Mouse (Mus musculus) cerebellum, adult (tissue): ENCODE data around the gene Avp.
A peak's percentile ranks its signal among the peaks of the same experiment; 100 is the strongest.

ENCODE experiments used
- ATAC-seq: cut with Nextera tagmentation; 2 replicates; pipeline ENCODE4 v1.9.2; 2017; ENCODE audit warnings: mild to moderate bottlenecking, moderate library complexity, mixed read lengths; ENCODE audit not compliant: insufficient number of reproducible peaks, low FRiP score, low TSS enrichment

Avp gene

GRCm38 (mm10) chr2:130575873-130576272 is 6.5 kb downstream of the Avp start, which contains the start of gene Oxt:
Gene Oxt (plus strand): TSS chr2:130576173.
- ATAC-seq, result no peak

DNA sequence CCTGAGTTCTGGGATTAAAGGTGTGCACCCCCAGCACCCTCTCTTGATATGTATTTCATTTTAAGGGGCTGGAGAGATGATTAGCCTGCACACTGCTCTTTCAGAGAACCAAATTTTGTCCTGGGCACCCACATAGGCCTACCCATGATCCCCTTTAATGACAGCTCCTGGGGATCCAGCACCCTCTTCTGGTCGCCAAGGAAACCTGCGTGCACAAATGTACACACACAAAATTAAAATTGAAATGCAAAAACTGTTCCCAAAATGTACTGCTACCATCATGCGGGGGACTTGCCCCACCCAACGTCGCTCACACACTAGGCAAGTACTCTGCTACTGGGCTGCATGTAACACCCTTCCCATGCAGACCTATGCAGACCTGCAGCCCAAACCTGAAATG is 7.4 kb downstream of the Avp start:
- no peak for ATAC-seq

GRCm38 (mm10) chr2:130569926-130570325 is 12.4 kb downstream of the Avp start:
- no peak for ATAC-seq

DNA sequence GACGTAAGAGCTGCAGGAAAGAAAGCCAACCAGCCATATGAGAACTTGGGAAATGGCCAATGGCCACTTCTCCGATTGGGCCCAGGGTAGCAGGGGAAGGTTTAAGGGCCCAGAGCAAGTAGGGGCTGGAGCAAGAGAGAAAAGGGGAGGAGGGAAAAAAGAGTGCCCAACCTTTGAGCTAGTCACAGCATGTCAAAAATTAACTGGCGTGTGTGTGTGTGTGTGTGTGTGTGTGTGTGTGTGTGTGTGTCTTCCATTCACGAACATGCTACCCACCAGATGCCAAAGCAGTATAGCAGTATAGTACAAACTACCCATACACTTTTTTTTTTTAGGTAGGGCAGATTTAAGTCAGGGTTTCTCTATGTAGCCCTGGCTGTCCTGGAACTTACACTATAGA is 13.4 kb downstream of the Avp start:
- no peak for ATAC-seq

DNA sequence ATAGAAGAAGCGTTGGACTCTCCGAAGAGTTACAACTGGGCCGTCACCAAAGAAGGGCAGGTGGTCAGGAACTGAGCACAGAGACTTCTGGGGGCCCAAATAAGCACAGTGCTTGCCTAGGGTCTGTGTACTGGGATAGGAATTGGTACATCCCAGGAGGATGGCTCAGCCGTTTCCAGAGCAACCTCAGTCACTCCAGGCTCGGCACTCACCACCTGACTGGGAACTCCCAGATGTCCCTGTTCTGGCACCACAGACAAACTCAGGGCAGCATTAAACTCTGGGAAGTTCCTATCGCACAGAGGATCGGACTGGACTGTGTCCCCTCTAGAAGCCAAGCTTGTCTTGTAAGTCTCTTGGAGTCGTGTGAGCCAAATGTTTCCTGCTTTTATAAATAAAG is 17.4 kb downstream of the Avp start:
- ATAC-seq, result no peak

DNA sequence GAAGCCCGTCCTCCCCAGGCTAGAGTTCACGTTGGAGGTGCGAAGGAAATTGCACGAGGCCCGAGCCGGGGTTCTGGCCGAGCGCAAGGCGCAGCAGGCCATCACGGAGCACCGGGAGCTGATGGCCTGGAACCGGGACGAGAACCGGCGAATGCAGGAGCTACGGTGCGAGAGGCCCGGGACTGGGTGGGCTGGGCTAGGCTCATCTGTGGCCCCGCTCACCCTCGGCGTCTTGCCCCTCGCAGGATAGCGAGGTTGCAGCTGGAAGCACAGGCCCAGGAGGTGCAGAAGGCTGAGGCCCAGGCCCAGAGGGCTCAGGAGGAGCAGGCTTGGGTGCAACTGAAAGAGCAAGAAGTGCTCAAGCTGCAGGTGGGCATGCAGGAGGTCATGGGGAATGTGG is 18.3 kb downstream of the Avp start:
- peak; percentile 17 for ATAC-seq

DNA sequence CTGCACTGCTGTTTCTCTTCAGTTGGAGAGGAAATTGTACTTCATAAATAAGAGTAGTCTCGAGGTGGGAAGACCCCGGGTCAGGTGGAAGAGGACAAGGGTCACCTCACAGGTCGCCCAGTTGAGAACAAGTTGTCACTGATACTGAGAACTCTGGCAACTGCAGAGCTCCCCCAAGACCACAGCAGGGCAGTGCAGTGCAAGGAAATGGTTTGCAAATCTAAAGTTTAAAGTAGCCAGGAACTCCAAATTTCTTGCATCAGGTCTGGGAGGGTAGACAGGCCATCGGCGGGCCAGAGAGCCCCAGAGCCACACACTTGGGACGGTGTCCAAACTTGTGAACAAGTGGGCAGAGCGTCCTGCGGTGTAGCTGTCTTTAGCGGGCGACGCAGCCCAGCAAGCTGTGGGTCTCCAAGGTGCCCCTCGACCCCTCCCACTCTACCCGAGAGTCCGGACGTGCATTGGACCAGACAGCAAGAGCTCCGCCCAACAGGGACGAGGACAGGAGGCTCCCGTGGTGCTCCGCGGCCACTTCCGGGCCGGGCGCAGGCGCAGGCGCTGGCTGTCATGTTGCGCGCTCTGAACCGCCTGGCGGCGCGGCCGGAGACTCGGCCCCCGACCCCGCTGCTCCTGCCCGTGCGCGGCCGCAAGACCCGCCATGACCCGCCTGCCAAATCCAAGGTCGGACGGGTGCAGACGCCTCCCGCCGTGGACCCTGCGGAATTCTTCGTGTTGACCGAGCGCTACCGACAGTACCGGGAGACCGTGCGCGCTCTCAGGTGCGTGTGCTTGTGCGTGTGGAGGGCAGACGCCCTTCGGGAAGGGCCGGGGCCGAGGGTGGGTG is 18.9 kb downstream of the Avp start, which contains the start of gene Mrps26:
Gene Mrps26 (plus strand): TSS at position 531 of the 844 bp plus-strand sequence.
- peak; percentile 95 for ATAC-seq

DNA sequence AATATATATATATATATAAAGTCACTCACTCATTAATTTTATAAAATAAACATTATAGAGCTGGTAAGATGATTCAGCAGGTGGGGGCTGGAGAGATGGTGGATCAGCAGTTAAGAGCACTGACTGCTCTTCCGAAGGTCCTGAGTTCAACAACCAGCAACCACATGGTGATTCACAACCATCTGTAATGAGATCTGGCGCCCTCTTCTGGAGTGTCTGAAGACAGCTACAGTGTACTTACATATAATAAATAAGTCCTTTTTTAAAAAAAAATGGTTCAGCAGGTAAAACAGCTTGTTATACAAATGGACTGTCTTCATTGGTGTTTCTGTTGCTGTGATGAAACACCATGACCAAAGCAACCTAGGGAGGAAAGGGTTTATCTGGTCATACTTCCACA is 24.3 kb downstream of the Avp start:
- ATAC-seq, result no peak

DNA sequence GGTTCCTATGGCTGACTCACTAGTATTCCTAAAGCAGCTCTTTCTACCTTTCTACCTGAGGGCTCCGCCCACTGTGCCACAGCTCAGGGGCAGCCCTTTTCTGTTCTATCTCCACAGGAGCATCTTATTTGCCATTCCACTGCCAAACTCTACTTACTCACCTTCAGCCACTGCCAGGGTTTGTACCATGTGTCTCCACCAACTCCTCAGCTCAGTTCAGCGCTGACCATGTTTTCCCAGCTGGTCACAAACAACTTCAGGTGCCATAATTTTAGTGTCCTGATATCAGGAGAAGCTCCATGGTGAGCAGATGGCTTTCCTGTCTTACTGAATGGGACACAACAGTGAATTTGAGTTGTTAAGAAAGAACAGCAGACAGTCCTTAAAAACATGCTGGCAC is 24.9 kb downstream of the Avp start:
- no peak for ATAC-seq

DNA sequence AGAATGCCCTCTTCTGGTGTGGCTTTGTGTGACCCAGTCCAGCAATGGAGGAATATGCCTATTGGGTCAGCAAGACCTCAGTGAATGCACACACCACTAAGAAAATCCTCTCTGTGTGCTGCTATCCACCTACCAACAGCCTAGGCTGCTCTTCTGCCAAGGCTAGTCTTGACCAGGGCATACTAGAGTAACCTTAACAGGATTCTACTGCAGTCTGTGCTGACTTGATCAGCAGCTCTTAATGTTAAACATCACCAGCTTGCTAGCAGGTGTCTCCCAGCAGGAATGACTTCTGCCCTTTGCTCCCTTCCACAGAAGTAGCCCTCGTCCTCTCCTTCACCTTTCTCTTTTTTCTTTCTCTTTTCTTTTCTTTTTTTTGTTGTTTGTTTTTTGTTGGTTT is 26.1 kb downstream of the Avp start:
- ATAC-seq, result no peak

- ATAC-seq, result no peak
These were observed 27.5 kb downstream of the Avp start for GRCm38 (mm10) chr2:130554841-130555240.

DNA sequence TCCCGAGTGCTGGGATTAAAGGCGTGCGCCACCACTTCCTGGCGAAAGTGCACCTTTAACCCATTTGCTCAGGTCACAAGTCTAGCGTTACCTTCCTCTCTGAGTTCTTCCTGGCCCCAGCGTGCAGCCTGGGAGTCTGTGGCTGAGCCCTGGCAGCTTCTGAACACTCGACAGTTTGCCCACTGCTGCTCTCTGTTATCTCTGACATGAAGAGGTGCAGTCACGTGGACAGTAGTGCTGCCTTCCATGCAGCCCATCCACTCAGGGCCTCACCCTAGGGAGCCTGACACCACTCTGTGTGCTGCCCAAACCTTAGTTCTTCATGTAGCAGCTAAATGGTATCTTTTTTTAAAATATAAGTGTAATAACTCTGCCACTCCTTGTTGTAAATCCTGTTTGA is 35.4 kb downstream of the Avp start:
- no peak for ATAC-seq

DNA sequence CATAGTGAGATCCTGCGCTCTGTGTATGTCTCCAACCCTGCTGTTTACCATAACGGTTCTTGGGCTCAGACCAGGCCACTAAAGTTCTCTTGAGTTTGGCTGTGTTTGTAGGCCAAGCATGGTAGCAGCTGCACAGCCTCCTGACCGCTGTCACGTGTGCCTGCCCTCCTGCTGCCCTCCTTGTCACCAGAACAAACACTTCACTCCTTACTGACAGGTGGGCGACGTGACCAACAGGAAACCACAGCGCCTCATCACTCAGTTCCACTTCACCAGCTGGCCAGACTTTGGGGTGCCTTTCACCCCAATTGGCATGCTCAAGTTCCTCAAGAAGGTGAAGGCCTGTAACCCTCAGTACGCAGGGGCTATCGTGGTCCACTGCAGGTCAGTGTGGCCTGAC is 42.1 kb downstream of the Avp start:
- no peak for ATAC-seq

- ATAC-seq, result no peak
These were observed 43.3 kb downstream of the Avp start for GRCm38 (mm10) chr2:130538876-130539546.

GRCm38 (mm10) chr2:130536890-130537289 is 45.5 kb downstream of the Avp start:
- no peak for ATAC-seq

DNA sequence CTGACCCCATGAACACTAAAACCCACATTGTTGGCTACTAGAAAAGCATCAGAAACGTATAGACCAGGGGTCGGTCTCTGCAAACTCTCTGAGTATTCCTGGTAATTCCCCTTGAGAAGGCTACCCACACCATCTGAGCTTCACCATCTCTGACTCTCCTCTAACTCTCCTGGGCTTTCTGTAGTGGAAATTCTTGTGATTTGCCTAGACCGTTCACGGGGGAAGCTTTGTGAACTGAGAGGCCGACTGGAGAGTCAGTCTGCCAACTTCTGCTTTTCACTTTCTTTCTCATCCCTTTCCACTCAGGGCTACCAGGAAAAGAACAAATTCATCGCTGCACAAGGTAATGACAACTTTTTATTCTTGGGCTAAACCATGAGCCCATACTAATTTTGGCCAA is 47.3 kb downstream of the Avp start:
- no peak for ATAC-seq

DNA sequence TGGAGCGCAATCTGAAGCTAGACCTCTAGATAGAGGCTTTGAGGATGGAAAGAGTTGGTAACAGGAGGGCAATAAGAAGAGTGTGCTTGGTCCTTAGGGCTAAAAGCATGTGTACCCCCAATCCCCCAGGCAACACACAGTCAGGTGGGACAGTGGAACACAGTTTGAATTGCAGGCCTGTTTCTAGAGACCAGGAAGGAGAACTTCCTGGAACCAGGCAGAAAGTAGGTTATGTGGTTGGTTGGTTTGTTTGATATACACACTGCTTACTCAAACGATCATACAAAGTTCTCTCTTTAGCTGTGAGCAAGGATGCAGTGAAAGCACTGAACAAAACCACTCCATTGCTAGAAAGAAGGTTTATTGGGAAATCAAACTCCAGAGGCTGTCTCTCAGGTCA is 50.2 kb downstream of the Avp start:
- no peak for ATAC-seq
